Mouse (Mus musculus) liver, embryonic 14.5 days (tissue): ENCODE results near the gene Cdh12.

Experiments
- CTCF ChIP-seq: IDR thresholded peaks from 2 replicates; pipeline ENCODE4 v1.5.1; 2016; ENCODE audit warnings: antibody characterized with exemption, low read depth, control low read depth
- EP300 ChIP-seq: IDR thresholded peaks from 2 replicates; pipeline ENCODE4 v1.6.1; 2016; ENCODE audit warnings: antibody characterized with exemption, low read depth

DNA sequence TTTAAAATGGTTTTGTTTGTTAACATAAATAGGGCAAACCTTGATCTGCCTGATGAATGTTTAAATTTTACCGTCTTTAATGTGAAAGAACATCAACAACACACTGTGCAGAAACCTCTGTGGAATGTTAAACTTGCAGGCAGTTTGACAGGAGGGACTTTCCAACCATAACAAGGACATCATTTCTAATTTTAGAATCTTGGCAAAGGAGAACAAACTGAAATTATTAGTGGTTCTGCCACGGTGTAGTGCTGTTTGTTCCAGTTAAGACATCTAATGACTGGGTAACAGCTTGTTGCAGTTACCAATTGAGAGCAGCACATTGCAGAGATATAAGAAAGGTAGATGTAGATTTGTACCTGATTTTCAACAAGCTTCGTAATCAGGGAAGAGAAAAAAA is 453.5 kb downstream of the Cdh12 start:
- no peak for TF ChIP-seq CTCF
- TF ChIP-seq EP300 = no peak
